Mouse (Mus musculus) heart, adult 2 months (tissue): ENCODE measurements around the gene Ywhae. TPM values are rescaled to one million over a fixed set of nuclear protein-coding genes. Genes with fewer than 3 reads are reported as not detected.

Experiments
- DNase-seq, 2 experiments: peaks; one replicate each; pipeline ENCODE4 v3.0.0; 2021
- H3K27ac ChIP-seq: fragments of 200-600 bp; 2 replicates; pipeline ENCODE4 v1.8.1; 2022
- H3K27me3 ChIP-seq: fragments of 200-500 bp; 2 replicates; pipeline ENCODE4 v1.6.1; 2012; ENCODE audit warnings: mild to moderate bottlenecking, low read length, inconsistent platforms, mixed read lengths; ENCODE audit not compliant: control insufficient read depth, insufficient read depth
- H3K36me3 ChIP-seq: fragments of 200-500 bp; 2 replicates; pipeline ENCODE4 v1.6.1; 2012; ENCODE audit warnings: low read length, inconsistent platforms; ENCODE audit not compliant: control insufficient read depth, insufficient read depth
- H3K4me1 ChIP-seq: fragments of 200-500 bp; 2 replicates; pipeline ENCODE4 v1.6.1; 2011; ENCODE audit warnings: low read length; ENCODE audit not compliant: control insufficient read depth, insufficient read depth
- H3K4me3 ChIP-seq: fragments of 200-600 bp; 2 replicates; pipeline ENCODE4 v1.8.1; 2022
- H3K79me2 ChIP-seq: fragments of 200-500 bp; replicated peaks from 2 replicates; pipeline ENCODE4 v1.6.1; 2012; ENCODE audit warnings: mild to moderate bottlenecking, inconsistent platforms, low read length, moderate library complexity, mixed read lengths; ENCODE audit not compliant: control insufficient read depth, insufficient read depth
- H3K9ac ChIP-seq: fragments of 200-500 bp; 2 replicates; pipeline ENCODE4 v1.6.1; 2012; ENCODE audit warnings: low read depth, mild to moderate bottlenecking, control low read depth, inconsistent platforms, low read length, mixed read lengths
- CTCF ChIP-seq: fragments of 200-600 bp; IDR thresholded peaks from 2 replicates; pipeline ENCODE4 v1.8.1; 2022; ENCODE audit warnings: antibody characterized with exemption, mild to moderate bottlenecking, moderate library complexity
- EP300 ChIP-seq: fragments of 200-500 bp; IDR thresholded peaks from 2 replicates; pipeline ENCODE4 v1.6.1; 2011; ENCODE audit warnings: low read depth, low read length, control low read depth; ENCODE audit not compliant: insufficient read depth
- POLR2A ChIP-seq: fragments of 200-500 bp; IDR thresholded peaks from 2 replicates; pipeline ENCODE4 v1.6.1; 2011; ENCODE audit warnings: mild to moderate bottlenecking, low read depth, low read length, control low read depth; ENCODE audit not compliant: insufficient read depth
- WGBS: fragments of 180-500 bp; shearing (Covaris S2); methylation state at CpG from one replicate; pipeline ENCODE4 v1.1.7; 2018; 5-methylcytosine and 5-hydroxymethylcytosine counted together
- intact Hi-C: fragments of 180-260 bp; cut with DNase I; formaldehyde crosslinking; loops from one replicate; pipeline ENCODE4 v1.15.1; 2025
- polyA plus RNA-seq: library from polyadenylated mRNA; depleted of rRNA; stranded (reverse); fragments of >200 nt; gene quantifications from 2 replicates; pipeline ENCODE4 v1.2.3, GENCODE M21; 2012
- total RNA-seq, 2 experiments: library from RNA; stranded (reverse); gene quantifications; 2 replicates each; pipeline ENCODE4 v1.2.3; 2021

Ywhae gene
- total and polyA plus RNA-seq, 3 experiments: 206 to 554 (median 503) TPM

DNA sequence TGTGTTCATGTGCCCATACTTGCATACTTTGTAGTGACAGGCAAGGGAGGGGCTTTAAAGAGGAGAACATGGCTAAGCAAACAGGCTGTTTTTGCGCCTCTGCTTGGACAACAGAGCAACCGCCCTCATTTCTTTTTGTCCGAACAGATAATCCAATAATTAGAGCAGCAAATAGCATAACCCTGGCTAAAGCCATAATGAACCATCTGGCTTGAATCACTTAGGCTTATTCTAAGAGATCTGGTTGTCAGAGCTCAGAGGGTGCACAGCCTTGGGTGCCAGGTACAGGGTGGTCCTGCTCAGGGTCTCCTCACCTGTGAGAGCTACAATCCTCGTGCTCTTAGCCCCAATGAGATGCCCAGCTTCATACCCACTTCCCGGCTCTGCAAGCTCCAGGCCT, 60.7 kb downstream of the Ywhae start:
- Histone ChIP-seq H3K27me3 (peaks cover 4% of the 10 kb centered on the region), H3K4me3 (no peak overlapping the region), H3K4me1 (no peaks in the 10 kb centered on the region; the same call in 1 of the 2 replicates), H3K27ac (no peak overlapping the region), H3K36me3 (no peaks in the 10 kb centered on the region), H3K9ac (no peak overlapping the region), H3K79me2 (no peaks in the 10 kb centered on the region)
- intact Hi-C loops: no loop called here
- no peak for DNase-seq
- no peak for TF ChIP-seq POLR2A
- TF ChIP-seq CTCF: no peak
- TF ChIP-seq EP300: no peak
- whole genome bisulfite sequencing: 87% methylated on average over 5 of the region's 5 CpGs

DNA sequence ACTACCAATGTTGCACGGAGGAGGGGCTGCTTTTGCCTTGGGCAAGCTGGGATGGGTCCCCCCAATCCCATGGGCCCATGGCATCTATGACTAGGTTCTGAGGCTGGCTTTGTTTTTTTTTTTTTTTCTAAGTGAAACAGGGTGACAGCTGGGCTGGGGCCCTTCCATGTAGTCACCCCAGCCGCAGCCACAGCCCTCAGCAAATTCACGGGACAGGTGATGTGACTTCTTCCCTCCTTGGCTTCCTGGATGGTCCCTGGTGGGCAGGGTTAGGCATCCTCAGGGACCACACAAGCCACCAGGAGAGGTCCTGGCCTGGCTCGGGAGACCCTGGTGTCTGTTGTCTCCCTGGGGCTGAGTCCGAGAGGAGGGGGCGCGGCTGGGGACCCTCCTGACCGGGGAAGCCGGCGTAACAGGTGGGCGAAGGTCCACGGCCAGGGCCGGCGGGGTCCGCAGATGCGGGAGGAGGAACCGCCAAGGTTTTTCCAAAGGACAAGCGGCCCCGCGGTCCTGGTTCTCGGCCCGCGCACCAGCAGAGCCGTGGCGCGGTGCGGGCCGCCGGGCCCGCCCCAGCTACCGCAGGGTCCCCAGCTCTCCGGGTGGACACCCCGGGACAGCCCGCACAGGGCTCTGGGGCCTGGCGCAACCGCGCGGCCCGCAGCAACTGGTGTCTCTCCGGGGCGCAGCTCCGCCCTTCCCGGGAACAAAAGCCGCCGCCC, 62.1 kb downstream of the Ywhae start:
- Histone ChIP-seq H3K9ac (peak overlapping the region; percentile 6; the same call in 1 of the 2 replicates), H3K27me3 (peaks cover 4% of the 10 kb centered on the region)
- peak in 1 of 2 experiments; percentile 16 for DNase-seq

DNA sequence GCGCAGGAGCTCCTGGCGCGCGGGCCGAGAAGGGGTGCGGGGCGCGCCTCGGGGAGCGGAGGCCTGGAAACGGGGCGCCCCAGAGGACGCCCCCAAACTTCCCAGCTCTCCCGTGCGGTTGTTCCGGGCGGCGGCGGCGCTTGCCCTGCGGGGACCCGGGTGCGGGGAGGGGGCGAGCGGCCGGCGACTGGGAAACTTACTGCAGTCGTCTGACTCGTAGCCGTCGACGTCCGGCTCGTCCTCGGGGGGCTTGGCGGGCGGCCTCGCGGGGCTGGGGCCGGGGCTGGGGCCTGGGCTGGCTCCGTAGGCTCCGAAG, 62.6 kb downstream of the Ywhae start:
- TF ChIP-seq CTCF: no peak
- TF ChIP-seq EP300: no peak
- no peak for TF ChIP-seq POLR2A
- Histone ChIP-seq H3K4me3 (peak overlapping the region; percentile 43), H3K79me2 (no peaks in the 10 kb centered on the region), H3K36me3 (no peaks in the 10 kb centered on the region), H3K9ac (peak overlapping the region; percentile 6; the same call in 1 of the 2 replicates), H3K4me1 (no peaks in the 10 kb centered on the region; the same call in 1 of the 2 replicates), H3K27ac (no peak overlapping the region), H3K27me3 (peaks cover 4% of the 10 kb centered on the region)
- peak in 1 of 2 experiments; percentile 52 for DNase-seq
- 3% methylated on average over 42 of the region's 42 CpGs for WGBS
- intact Hi-C loops: no loop called here

More for the DNA sequence above, 62.1 kb downstream of the Ywhae start:
- H3K4me3 ChIP-seq: peak overlapping the region; percentile 43
- no peaks in the 10 kb centered on the region for H3K79me2 ChIP-seq
- no peaks in the 10 kb centered on the region; the same call in 1 of the 2 replicates for H3K4me1 ChIP-seq
- intact Hi-C loops: no loop called here
- H3K36me3 ChIP-seq: no peaks in the 10 kb centered on the region
- TF ChIP-seq POLR2A: no peak
- TF ChIP-seq CTCF: no peak
- TF ChIP-seq EP300: no peak
- WGBS: 15% methylated on average over 45 of the region's 45 CpGs
- no peak overlapping the region for H3K27ac ChIP-seq

DNA sequence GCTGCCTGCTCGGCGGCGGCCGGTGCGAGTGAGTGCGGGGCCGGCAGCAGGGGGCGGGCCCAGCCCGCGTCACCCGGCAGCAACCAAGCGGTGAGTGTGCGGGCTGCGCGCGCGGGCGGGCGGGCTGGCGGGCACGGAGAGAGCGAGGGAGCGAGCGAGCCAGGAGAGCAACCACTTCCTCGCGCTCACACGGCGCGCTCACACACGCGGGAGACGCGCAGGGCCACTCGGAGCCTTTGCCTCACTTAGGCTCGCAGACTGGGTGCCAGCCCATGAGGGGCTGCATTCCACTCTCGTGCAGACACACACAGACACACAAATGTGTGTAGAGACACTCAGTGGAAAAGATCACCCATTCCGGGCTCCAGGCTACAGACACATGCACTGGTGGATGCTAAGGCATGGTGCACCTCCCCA, 63.4 kb downstream of the Ywhae start, which contains the start of gene Doc2b:
Gene Doc2b (minus strand): TSS at position 21 of the 417 bp plus-strand sequence.
- H3K36me3 ChIP-seq: no peaks in the 10 kb centered on the region
- H3K4me1 ChIP-seq: no peaks in the 10 kb centered on the region; the same call in 1 of the 2 replicates
- H3K79me2 ChIP-seq: no peaks in the 10 kb centered on the region
- WGBS: 8% methylated on average over 36 of the region's 37 CpGs
- DNase-seq: peak; percentile 30 to 49
- intact Hi-C loops: no loop called here
- peak within 1 kb of the TSS; percentile 38; the same call in 1 of the 2 replicates for H3K9ac ChIP-seq
- peak within 1 kb of the TSS; percentile 43 for H3K4me3 ChIP-seq
- H3K27me3 ChIP-seq: peaks cover 4% of the 10 kb centered on the region
- no peak for TF ChIP-seq EP300
- TF ChIP-seq CTCF: 0 out of 2 replicates have a peak, but pooled peaks have one; percentile 9
- no peak within 1 kb of the TSS for H3K27ac ChIP-seq

DNA sequence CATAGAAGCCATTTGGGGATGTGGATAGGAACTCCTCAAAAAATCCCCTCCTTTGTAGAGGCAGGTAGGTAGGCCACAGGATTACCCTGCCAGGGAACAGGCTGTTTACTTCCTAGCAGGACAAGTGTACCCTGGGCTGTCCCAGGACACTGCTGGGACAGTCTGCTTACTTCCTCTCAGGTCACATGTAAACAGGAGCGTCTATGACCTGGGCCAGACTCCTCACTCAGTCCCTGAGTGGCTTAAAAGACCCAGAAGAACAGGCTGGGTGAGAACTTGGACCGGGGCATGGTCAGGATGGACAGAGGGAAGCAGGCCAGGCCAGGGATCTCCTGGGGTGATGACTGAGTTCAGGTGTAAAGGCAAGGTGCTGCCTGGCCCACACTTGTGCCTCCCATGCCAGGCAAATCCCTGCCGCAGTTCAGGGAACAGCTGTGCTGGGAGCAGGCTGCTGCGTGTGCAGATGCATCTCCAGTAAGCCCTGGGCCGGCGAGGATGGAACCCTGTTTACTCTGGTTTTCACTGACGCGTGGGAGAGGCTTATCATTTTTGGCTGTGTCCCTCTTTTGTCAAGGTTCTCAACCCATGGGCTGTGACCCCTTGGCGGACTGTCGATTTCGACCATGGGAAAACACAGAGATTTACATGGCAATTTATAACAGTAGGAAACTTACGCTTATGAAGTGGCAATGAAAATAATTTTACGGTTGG, 64.0 kb downstream of the Ywhae start:
- no peak overlapping the region for H3K4me3 ChIP-seq
- intact Hi-C loops: no loop called here
- H3K36me3 ChIP-seq: no peaks in the 10 kb centered on the region
- peaks cover 4% of the 10 kb centered on the region for H3K27me3 ChIP-seq
- no peak overlapping the region for H3K27ac ChIP-seq
- no peak overlapping the region for H3K9ac ChIP-seq
- no peaks in the 10 kb centered on the region for H3K79me2 ChIP-seq
- WGBS: 69% methylated on average over 13 of the region's 13 CpGs
- TF ChIP-seq CTCF (no peak), POLR2A (no peak), EP300 (0 out of 2 replicates have a peak, but pooled peaks have one; percentile 18)
- H3K4me1 ChIP-seq: no peaks in the 10 kb centered on the region; the same call in 1 of the 2 replicates
- peak in 1 of 2 experiments; percentile 9 for DNase-seq
